Mouse (Mus musculus): ENCODE results near the gene Ms4a18.
"Not testable (repeated sequence)": the region's sequence is repeated elsewhere in the genome, so short reads cannot be mapped to it uniquely, and the experiment has no call there.

Gene Ms4a18

DNA sequence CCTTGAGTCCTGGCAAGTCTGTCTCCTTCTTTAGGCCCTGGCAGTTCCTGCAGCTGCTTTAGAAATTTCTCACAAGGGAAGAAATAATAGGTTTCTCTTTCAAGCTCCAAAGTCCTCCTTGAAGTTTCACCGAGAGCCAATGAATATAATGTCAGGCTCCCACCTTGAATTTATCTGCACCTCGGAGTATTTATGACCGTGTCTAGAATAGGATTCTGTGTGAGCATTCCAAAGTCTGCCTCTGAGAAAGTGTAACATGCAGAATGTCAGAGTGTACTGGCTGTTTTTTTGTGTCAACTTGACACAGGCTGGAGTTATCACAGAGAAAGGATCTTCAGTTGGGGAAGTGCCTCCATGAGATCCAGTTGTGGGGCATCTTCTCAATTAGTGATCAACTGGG lies at the start of gene Ms4a18:
Gene Ms4a18 (minus strand): TSS at position 141 of the 400 bp plus-strand sequence.
- no peak for DNase-seq (ENCODE audit: low spot score)

DNA sequence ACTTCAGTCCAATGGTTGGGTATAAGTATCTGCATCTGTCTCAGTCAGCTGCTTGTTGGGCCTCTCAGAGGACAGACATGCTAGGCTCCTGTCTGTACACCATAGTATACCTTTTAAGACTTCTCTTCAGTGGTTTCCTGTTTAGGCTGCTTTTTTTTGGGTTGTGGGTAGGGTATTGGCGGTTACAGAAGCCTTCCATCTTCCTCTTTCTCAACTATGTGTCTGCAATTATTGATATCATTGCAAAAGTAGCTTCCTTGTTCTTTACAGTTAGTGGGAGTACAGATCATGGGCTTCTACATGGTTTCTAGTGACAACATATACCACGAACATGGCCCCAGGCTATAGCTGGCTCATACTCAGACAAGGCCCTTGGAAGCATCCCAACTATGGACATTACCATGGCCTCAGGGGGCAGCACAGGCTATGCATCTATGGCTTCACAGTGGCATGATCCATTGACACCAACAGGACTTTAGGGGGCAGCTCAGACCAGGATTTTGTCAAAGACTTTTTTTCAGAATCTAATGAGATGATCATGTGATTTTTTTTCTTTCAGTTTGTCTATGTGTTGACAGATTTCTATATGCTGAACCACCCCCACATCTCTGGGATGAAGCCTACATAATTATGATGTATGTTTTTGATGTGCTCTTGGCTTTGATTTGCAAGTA lies 47.5 kb upstream of the Ms4a18 start:
- no peak for DNase-seq (ENCODE audit: low spot score)

DNA sequence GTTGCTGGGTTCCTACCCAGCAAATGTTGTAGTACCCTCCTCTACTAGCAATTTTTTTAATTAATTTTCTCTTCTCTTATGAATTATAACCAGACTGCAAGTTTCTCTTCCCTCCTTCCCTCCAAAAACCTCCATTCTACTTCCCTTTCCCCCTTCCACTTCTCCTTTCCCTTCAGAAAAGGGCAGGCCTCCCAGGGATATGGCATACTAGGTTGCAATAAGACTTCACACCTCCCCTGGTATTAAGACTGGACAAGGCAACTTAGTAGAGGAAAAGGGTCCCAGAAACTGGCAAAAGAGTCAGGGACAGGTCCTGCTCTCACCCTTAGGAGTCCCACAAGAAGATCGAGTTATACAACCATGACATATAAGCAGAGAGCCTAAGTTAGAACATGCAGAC lies 43.1 kb upstream of the Ms4a18 start:
- DNase-seq (ENCODE audit: low spot score) = no peak

DNA sequence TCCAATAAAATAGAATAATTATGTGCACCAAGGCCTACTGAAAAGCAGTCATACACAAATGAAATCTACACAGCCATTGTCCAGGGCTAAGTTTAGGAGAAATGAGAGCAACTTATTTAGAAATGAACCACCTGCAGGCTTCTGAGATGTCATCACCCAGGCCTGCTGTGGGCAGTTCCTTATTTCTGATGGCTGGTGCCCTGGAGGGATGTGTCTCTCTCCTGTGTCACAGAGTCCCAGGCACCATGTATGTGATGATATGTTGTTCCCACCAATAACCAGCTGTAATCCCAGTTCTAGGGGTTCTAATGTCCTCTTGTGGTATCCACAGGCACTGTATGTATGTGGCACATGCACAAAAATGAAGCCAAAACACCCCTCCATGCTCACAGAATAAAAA lies 42.1 kb upstream of the Ms4a18 start:
- no peak for DNase-seq (ENCODE audit: low spot score)

DNA sequence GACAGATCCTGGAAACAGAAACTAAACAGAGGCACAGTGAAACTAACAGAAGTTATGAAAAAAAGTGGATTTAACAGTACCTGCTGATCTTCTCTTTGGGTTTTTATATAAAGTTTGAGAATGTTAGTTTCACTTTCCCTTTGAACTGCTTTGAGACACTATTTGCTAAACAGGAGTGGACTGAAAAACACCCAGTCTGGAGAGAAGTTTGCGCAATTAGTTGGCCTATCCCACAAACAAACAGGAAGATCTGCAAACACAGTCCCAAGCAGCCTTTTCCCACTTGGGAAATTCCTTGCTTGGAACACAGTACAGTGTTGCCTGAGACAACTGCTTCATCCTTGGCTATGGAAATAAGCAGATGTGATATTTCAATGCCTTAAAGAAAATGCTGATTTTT lies 37.9 kb upstream of the Ms4a18 start:
- DNase-seq (ENCODE audit: low spot score) = not testable (repeated sequence)

DNA sequence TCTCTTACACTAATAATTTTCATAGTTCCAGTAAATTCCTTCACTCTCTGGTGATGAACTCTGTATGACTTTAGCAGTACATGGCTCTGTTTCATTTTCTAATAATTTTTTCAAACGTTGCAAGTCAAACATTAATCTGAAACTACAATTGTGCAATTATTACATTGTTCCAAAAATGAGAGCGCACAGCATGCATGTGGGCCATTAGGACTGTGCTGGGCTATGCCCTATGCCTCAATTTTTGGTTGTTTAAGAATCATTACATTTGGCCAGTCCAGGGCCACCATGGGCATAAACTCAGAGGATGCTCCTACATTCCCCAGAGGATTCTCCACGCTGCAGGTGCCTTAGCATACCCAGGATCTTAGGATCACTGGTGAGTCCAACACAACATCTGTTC lies 35.4 kb upstream of the Ms4a18 start:
- DNase-seq (ENCODE audit: low spot score) = no peak

DNA sequence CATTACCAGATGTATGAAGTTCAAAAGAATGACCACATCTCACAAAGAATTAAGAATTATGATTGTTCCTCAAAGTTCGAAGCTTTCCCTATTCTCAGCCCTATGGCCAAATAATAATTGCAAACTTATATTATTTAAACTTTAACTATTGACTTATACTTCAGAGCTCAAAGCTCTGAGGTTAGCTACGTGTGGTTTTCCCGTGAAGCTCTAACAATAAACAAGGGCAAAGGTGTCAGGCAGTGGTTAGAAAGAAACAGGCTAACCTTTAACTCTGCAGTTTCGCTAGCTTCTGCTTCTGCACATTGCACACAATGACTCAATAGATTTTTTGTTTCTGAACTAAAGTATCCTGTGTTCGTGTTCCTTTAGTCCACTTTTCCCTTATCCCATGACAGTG lies 35.0 kb upstream of the Ms4a18 start:
- DNase-seq (ENCODE audit: low spot score) = no peak

DNA sequence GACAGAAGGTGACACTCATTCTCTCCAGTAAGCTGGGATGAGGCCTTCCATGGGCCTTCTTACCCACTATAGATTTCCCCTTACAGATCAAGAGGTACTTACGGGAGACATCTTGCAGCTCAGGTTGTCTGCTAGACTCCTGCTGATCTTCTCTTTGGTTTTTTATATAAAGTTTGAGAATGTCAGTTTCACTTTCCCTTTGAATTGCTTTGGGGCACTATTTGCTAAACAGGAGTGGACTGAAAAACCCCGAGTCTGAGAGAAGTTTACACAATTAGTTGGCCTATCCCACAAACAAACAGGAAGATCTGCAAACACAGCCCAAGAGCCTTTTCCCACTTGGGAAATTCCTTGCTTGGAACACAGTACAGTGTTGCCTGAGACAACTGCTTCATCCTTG lies 32.5 kb upstream of the Ms4a18 start:
- no peak for DNase-seq (ENCODE audit: low spot score)

DNA sequence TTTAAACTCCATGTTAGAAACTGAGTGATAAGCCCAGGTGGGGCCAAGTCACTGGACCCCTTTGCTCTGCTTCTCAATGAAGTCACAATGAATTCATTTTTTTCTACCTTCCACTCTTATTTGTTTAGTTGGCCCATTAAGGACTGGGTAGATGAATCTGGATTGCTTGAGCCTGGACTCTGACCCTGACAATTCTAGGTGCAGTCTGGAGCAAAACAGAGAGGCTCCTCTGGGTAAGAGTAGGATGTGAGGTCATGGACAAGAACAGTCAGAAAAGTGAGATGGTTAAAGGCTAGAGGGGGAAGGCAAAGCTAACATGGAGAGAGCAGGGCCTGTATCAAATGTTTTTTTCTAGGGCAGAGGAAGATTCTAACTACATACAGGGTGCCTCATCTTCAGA lies 31.6 kb upstream of the Ms4a18 start:
- no peak for DNase-seq (ENCODE audit: low spot score)

DNA sequence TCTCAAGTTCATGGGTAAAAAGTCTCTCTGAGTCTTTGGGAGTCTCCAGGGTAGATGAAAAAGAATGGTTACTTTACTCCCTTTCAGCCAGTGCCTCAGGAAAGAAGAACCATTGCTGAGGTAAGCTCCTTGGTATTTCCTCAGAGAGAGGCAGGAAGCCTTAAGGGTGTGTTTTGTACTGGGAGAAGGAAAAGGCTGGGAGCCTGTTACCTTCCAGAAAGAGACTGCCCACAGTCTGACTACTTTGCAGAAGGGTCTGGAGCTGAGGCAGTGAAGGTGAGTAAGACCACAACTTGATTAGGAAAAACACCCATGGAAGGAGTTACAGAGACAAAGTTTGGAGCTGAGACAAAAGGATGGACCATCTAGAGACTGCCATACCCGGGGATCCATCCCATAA lies 30.7 kb upstream of the Ms4a18 start:
- no peak for DNase-seq (ENCODE audit: low spot score)

DNA sequence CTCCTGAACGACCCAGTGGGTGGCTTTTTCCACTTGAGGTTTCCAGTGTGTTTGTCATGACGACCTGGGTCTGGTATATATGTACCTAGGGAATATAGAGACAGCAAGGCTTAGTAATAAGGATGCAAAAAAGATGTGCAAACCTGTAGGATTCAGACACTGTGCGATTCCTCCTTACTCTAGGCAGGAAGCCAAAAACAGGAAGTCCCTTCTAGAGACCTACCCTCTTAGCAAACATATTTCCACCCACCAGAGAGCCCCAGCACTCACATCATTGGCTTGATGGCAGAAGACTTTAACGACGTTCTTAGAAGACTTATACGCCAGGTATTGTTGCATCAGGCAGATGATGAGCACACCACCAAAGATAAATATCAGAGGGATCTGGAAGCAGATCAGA lies 30.2 kb upstream of the Ms4a18 start:
- DNase-seq (ENCODE audit: low spot score) = no peak

DNA sequence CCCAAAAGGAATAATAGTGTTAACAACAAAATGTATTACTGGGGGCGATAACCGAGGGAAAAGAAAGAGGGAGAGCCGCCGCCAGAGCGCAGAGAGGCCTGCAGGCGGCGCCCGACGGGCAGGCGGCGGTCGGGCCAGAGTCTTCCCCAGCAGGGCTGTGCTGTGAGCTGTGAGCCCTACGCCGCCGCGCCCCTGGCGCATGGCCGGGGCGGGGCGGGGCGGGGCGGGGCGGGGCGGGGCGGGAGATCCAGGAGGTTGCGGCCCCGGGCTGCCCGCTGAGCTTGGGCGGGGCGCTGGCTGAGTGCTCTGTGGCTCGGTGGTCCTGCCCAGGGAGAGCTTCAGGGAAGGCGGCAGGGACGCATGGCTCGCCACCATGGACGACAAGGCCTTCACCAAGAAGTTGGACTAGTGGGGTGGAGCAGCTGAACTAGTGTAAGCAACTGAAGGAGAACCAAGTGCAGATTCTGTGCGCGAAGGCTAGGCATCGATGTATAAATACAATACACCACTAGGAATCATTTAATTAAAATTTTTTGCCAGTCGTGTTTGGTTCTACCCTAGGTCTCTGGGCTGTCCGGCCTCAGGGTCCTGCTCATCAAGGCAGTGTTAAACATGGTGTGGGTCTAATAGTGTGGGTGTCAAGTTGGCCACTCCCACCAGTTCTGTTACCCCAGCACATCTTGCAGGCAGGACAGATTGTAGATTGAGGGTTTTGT lies 27.3 kb upstream of the Ms4a18 start:
- peak; percentile 79 for DNase-seq (ENCODE audit: low spot score)

DNA sequence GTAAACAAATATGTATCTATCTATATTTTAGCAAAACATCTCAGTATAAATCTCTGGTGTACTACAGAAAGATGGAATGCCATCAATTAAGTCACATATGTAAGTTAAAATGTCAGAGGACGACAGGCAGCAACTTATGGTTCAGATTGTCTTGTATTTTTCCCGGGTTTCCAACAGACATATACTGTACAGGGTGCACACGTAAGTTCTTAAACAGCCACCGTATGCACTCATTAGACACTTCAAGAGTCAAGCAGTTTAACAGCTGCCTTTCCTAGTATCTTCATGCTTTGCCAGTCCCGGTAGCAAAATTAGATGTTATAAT lies 26.8 kb upstream of the Ms4a18 start:
- DNase-seq (ENCODE audit: low spot score) = no peak

DNA sequence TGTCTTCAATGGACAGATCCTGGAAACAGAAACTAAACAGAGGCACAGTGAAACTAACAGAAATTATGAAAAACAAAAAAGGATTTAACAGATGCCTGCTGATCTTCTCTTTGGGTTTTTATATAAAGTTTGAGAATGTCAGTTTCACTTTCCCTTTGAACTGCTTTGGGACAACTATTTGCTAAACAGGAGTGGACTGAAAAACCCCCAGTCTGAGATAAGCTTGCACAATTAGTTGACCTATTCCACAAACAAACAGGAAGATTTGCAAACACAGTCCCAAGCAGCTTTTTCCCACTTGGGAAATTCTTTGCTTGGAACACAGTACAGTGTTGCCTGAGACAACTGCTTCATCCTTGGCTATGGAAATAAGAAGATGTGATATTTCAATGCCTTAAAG lies 19.7 kb upstream of the Ms4a18 start:
- no peak for DNase-seq (ENCODE audit: low spot score)

DNA sequence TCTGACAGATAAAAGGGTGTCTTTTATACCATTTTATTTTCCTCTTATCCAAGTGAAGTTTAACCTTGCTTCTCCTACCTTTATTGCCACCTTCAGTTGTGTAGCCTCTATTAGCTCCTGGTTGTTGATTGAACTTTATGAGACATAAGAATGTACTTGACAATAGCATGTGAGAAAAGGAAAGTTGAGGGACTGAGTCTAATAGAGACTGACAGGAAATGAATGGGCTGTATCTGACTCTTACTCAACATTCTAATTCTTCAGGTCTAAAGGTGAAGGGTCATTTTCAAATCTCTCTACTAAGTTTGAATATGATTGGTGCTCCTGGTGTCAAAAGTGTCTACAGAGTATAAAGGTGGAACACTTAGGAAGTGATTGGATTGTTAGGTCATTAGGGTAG lies 4.6 kb upstream of the Ms4a18 start:
- no peak for DNase-seq (ENCODE audit: low spot score)

DNA sequence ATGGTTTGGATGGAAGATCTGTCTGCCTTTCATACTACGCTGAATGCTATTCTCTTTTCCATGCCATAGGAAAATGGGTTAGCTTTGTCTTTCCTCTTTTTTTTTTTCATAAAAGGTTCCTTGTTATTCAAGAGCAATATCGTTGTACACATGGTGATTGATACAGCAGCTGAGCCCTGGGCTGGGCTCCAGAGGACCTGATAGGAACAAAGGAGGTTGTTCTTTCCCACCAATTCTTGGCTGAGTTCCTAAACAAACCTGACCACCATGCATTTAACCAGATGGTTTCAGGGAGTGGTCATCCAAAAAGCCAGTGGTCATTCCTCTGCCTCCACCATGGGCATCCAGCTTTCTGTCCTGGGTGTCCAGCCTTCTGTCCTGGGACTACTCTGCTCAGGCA lies 580 bp downstream of the Ms4a18 start:
- no peak for DNase-seq (ENCODE audit: low spot score)

DNA sequence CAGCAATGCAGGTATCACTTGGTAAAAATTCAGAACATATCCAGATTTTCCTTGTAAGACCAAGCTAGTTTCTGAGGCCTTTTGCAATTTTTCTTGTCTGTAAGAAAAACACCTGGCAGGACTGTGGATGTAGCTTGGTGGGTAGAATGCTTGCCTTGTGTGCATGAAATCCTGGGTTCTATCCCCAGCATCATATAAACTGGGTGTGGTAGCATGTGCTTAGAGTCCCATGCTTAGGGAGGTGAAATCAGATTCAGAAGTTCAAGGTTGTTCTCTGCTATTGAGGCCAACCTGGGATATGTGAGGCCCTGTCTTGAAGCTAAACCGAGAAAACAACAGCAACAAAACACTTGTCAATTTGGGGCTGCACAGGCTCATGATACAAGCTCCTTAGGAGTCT lies 1.8 kb downstream of the Ms4a18 start:
- DNase-seq (ENCODE audit: low spot score) = no peak

DNA sequence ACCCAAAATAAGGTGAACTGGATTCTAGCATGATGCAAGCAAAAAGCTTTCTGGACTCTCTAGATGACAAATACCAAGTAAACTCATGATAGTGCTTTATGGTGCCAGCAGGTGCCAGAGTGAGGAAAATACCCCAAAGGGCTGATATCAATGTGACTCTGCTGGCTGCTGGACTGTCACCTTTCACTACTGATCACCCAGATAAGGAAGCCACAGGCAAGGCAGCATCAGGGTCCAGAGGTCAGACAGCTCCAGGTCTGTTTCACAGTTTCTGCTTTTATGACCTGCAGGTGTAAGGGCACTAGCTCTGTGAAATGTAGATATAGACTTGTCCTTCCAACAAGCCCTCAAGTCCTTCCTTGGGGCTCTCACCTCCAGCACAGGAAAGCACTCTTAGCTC lies 2.4 kb downstream of the Ms4a18 start:
- no peak for DNase-seq (ENCODE audit: low spot score)

DNA sequence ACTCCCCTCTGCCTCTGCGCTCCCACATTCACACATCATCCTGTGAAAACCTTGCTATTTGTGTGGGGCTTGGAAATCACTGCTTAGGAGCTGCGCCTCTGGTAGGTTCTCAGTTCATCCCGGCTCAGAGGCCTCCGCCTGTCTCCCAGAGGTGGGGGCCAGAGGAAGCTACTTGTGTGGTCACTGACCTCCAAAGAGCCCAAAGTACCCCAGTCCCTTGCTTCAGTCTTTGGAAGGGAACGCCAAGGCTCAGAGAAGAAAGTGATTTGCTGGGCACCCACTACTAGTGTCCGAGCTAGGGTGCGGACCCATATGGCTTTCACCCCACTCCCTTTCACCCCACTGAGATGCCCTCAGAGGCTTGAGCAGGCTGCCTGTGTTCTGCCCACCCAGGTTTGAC lies 24.7 kb downstream of the Ms4a18 start, which contains the start of gene Ms4a15:
Gene Ms4a15 (minus strand): TSS at position 101 of the 400 bp plus-strand sequence.
- no peak for DNase-seq (ENCODE audit: low spot score)

DNA sequence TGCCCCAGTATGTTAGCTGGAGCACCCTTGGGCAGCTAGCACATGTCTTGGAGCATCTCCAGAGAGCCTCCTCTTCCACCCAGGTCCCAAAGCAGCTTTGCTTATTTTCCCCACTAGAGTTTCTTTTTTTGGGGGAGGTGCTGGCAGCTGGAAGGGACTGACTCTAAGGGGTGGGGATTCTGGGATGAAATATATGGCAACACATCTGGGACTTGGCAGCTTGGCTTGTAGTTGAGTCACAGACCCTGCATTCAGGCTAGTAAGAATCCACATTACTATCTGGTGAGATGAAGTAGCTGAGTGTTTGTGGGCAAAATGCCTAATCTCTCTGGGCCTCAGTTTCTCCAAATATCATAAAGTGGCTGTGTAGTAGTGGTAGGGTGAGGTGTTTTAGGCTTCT lies 25.9 kb downstream of the Ms4a18 start:
- DNase-seq (ENCODE audit: low spot score) = no peak

DNA sequence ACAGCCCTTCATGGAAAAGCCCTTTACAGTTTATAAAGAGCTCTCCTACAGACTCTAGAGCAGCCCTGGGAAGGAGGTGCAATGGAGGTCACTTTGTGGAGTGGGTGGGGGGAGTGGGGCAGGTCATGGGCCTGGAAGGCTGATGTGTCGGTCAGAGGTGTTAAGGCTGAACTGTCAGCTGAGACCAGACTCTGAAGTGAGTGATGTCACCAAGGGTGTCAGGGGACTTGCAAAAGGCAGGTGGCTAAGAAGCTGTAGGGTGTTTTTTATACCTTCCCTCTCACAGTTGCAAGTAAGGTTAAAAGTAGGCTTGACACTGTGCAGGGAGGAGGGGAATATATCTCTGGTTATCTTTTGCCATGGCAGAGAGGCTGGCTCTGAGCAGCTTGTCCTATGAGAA lies 27.1 kb downstream of the Ms4a18 start:
- no peak for DNase-seq (ENCODE audit: low spot score)

DNA sequence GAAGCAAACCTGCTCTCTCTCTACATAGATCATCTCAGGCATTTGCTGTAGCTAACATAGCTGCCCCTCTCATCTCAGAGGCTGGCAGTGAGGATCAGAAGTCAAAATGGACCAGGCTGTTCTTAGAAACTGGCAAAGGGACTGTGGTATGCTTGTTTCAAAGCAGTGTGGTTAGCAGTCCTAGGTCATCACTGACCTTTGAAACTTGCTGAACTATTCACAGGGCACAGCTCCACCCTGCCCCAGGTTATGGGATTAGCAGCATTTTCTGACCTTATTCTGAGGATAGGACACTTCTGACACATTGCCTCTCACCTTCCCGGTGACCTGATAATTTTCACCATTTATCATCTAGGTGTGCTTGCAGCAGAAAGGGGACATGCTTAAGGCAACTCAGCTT lies 29.3 kb downstream of the Ms4a18 start:
- no peak for DNase-seq (ENCODE audit: low spot score)

DNA sequence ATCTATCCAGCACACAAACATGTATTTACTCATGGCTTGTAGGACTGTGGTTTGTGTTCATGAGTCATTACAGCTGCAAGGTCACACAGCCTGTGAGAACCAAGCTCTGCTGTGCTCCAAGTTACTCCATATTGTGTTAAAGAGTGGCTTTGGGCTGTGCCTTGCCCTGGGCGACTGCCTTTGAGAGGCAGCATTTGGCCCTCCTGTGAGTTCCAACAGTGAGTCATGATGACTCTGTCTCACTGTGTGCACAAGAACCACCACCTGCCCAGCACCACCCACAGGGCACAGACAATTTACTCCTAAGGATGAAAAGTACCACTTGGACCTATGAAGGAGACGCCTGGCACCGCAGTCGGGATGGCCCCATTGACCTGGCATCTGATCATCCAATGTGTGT lies 31.9 kb downstream of the Ms4a18 start:
- DNase-seq (ENCODE audit: low spot score) = no peak

DNA sequence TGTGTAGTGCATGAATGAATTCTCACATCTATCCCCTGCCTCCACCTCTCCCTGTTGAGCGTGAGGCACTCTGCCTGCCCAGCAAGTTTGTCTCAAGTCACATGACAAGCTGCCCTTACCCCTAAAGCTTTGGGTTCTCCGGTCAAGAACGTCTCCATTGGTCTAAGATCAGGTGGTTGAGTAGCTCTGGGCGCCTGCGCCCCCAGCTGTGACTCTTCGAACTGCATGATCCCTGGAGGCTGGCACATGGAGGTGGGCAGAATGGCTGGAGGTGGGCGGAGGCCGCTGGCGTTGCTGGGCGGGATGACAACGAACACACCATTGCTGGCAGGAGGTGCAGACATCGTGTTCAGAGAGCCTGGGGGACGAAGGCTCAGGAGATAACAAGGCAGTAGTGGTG lies 33.3 kb downstream of the Ms4a18 start:
- DNase-seq (ENCODE audit: low spot score) = no peak
